Mouse (Mus musculus): ENCODE measurements around the gene Slc9a5. TPM values are rescaled to one million over a fixed set of nuclear protein-coding genes. Genes with fewer than 3 reads are reported as not detected.

Gene Slc9a5
- total RNA-seq, 1 experiment: 5.8 TPM

- Histone ChIP-seq H3K4me3 (ENCODE audit: insufficient read depth in 1 of 2, low read depth in 1 of 2, low read length in 2 of 2, poor library complexity in 1 of 2, severe bottlenecking in 1 of 2) (peak overlapping the region; percentile 86 to 90), H3K4me1 (ENCODE audit: control insufficient read depth in 2 of 2, insufficient read depth in 2 of 2, low read length in 2 of 2, poor library complexity in 1 of 2) (peaks cover 0 to 7% of the 10 kb centered on the region in 2 experiments; a peak in 3 of 4 replicates), H3K9me3 (ENCODE audit: control insufficient read depth, insufficient read depth, low read depth, low read length) (no peaks in the 10 kb centered on the region), H3K27ac (ENCODE audit: insufficient read depth, low read depth, low read length, poor library complexity, severe bottlenecking) (0 out of 2 replicates have a peak overlapping the region, but pooled peaks have one; percentile 16), H3K36me3 (ENCODE audit: control insufficient read depth, insufficient read depth, low read length, poor library complexity, severe bottlenecking) (no peaks in the 10 kb centered on the region), H3K9ac (ENCODE audit: insufficient read depth, low read depth, low read length, poor library complexity, severe bottlenecking) (peak overlapping the region; percentile 75)
- no peak for DNase-seq (ENCODE audit: low read depth, low spot score)
- no peak for TF ChIP-seq MAFK (IDR thresholded peaks at IDR 0.05; ENCODE audit: insufficient read depth, low read depth, low read length)
- no peak for TF ChIP-seq HCFC1 (IDR thresholded peaks at IDR 0.05; ENCODE audit: borderline replicate concordance, insufficient read depth, low read length)
- TF ChIP-seq CHD2 (IDR thresholded peaks at IDR 0.05; ENCODE audit: low read depth, low read length): no peak
- no peak for TF ChIP-seq ZNF384 (IDR thresholded peaks at IDR 0.05; ENCODE audit: low read depth, low read length)
- TF ChIP-seq ZC3H11A (IDR thresholded peaks at IDR 0.05; ENCODE audit: borderline replicate concordance, low read depth, low read length): no peak
- in situ Hi-C loops (cut with MboI; ENCODE audit: low sequenced_read_pairs in 2 of 2, unreplicated experiment in 2 of 2): no loop called here
Observed at GRCm38 (mm10) chr8:105346611-105347427, 1.8 kb upstream of the Slc9a5 start.

- H3K4me3 ChIP-seq (ENCODE audit: insufficient read depth in 1 of 2, low read depth in 1 of 2, low read length in 2 of 2, poor library complexity in 1 of 2, severe bottlenecking in 1 of 2): peak within 1 kb of the TSS; percentile 86 to 90
- H3K9ac ChIP-seq (ENCODE audit: insufficient read depth, low read depth, low read length, poor library complexity, severe bottlenecking): peak within 1 kb of the TSS; percentile 79
- peak; percentile 97 for DNase-seq (ENCODE audit: low read depth, low spot score)
- no peaks in the 10 kb centered on the region for H3K9me3 ChIP-seq (ENCODE audit: control insufficient read depth, insufficient read depth, low read depth, low read length)
- H3K4me1 ChIP-seq (ENCODE audit: control insufficient read depth in 2 of 2, insufficient read depth in 2 of 2, low read length in 2 of 2, poor library complexity in 1 of 2): peaks cover 0 to 7% of the 10 kb centered on the region in 2 experiments; a peak in 3 of 4 replicates
- TF ChIP-seq HCFC1 (IDR thresholded peaks at IDR 0.05; ENCODE audit: borderline replicate concordance, insufficient read depth, low read length): no peak
- peak within 1 kb of the TSS; percentile 24; the same call in 1 of the 2 replicates for H3K27ac ChIP-seq (ENCODE audit: insufficient read depth, low read depth, low read length, poor library complexity, severe bottlenecking)
- H3K36me3 ChIP-seq (ENCODE audit: control insufficient read depth, insufficient read depth, low read length, poor library complexity, severe bottlenecking): no peaks in the 10 kb centered on the region
- in situ Hi-C loops (cut with MboI; ENCODE audit: low sequenced_read_pairs in 2 of 2, unreplicated experiment in 2 of 2): no loop called here
Observed at GRCm38 (mm10) chr8:105347428-105348221, 1.0 kb upstream of the Slc9a5 start, which contains the start of gene Fhod1. Gene Fhod1 (minus strand): TSS chr8:105347953.

GRCm38 (mm10) chr8:105349096-105349771 is 591 bp downstream of the Slc9a5 start:
- Histone ChIP-seq H3K4me3 (ENCODE audit: insufficient read depth in 1 of 2, low read depth in 1 of 2, low read length in 2 of 2, poor library complexity in 1 of 2, severe bottlenecking in 1 of 2) (peak overlapping the region; percentile 77 to 90), H3K4me1 (ENCODE audit: control insufficient read depth in 2 of 2, insufficient read depth in 2 of 2, low read length in 2 of 2, poor library complexity in 1 of 2) (peaks cover 0 to 7% of the 10 kb centered on the region in 2 experiments; a peak in 3 of 4 replicates), H3K9ac (ENCODE audit: insufficient read depth, low read depth, low read length, poor library complexity, severe bottlenecking) (peak overlapping the region; percentile 79), H3K36me3 (ENCODE audit: control insufficient read depth, insufficient read depth, low read length, poor library complexity, severe bottlenecking) (no peaks in the 10 kb centered on the region), H3K27ac (ENCODE audit: insufficient read depth, low read depth, low read length, poor library complexity, severe bottlenecking) (no peak overlapping the region), H3K9me3 (ENCODE audit: control insufficient read depth, insufficient read depth, low read depth, low read length) (no peaks in the 10 kb centered on the region)
- TF ChIP-seq MAFK (IDR thresholded peaks at IDR 0.05; ENCODE audit: insufficient read depth, low read depth, low read length) (no peak), CHD2 (IDR thresholded peaks at IDR 0.05; ENCODE audit: low read depth, low read length) (no peak), ZC3H11A (IDR thresholded peaks at IDR 0.05; ENCODE audit: borderline replicate concordance, low read depth, low read length) (no peak), HCFC1 (IDR thresholded peaks at IDR 0.05; ENCODE audit: borderline replicate concordance, insufficient read depth, low read length) (no peak), ZNF384 (IDR thresholded peaks at IDR 0.05; ENCODE audit: low read depth, low read length) (no peak)
- in situ Hi-C loops (cut with MboI; ENCODE audit: low sequenced_read_pairs in 2 of 2, unreplicated experiment in 2 of 2): no loop called here
- DNase-seq (ENCODE audit: low read depth, low spot score): no peak

GRCm38 (mm10) chr8:105350186-105350585 is 1.5 kb downstream of the Slc9a5 start:
- peaks cover 2 to 12% of the 10 kb centered on the region in 2 experiments; a peak in 3 of 4 replicates for H3K4me1 ChIP-seq (ENCODE audit: control insufficient read depth in 2 of 2, insufficient read depth in 2 of 2, low read length in 2 of 2, poor library complexity in 1 of 2)
- no peak for DNase-seq (ENCODE audit: low read depth, low spot score)
- in situ Hi-C loops (cut with MboI; ENCODE audit: low sequenced_read_pairs in 2 of 2, unreplicated experiment in 2 of 2): no loop called here
- TF ChIP-seq ZNF384 (IDR thresholded peaks at IDR 0.05; ENCODE audit: low read depth, low read length) (no peak), MAFK (IDR thresholded peaks at IDR 0.05; ENCODE audit: insufficient read depth, low read depth, low read length) (no peak), HCFC1 (IDR thresholded peaks at IDR 0.05; ENCODE audit: borderline replicate concordance, insufficient read depth, low read length) (no peak), CHD2 (IDR thresholded peaks at IDR 0.05; ENCODE audit: low read depth, low read length) (no peak), ZC3H11A (IDR thresholded peaks at IDR 0.05; ENCODE audit: borderline replicate concordance, low read depth, low read length) (no peak)
- no peak overlapping the region for H3K4me3 ChIP-seq (ENCODE audit: insufficient read depth in 1 of 2, low read depth in 1 of 2, low read length in 2 of 2, poor library complexity in 1 of 2, severe bottlenecking in 1 of 2)
- H3K27ac ChIP-seq (ENCODE audit: insufficient read depth, low read depth, low read length, poor library complexity, severe bottlenecking): no peak overlapping the region
- no peaks in the 10 kb centered on the region for H3K9me3 ChIP-seq (ENCODE audit: control insufficient read depth, insufficient read depth, low read depth, low read length)
- no peaks in the 10 kb centered on the region for H3K36me3 ChIP-seq (ENCODE audit: control insufficient read depth, insufficient read depth, low read length, poor library complexity, severe bottlenecking)
- no peak overlapping the region for H3K9ac ChIP-seq (ENCODE audit: insufficient read depth, low read depth, low read length, poor library complexity, severe bottlenecking)
